Mouse (Mus musculus) granulocyte monocyte progenitor cell, adult 5-6 weeks (primary cell): ENCODE measurements around the gene Cacna1s. TPM values are rescaled to one million over a fixed set of nuclear protein-coding genes. Genes with fewer than 3 reads are reported as not detected.

Experiments used
- ATAC-seq: replicated peaks from 2 replicates; pipeline ENCODE4 v1.8.0; 2016; ENCODE audit warnings: mild to moderate bottlenecking, moderate TSS enrichment, inconsistent platforms; ENCODE audit not compliant: poor library complexity, severe bottlenecking
- total RNA-seq, 2 experiments: library from RNA; stranded (forward) in 1 of 2; stranded (reverse) in 1 of 2; fragments of 200-712, 200-1000 nt in 1 of 2; fragments of >200 nt in 1 of 2; fragmentation: Nextera tagmentation in 1 of 2; gene quantifications; 2 replicates each; pipeline ENCODE4 v1.2.3; 2014 to 2017

The Cacna1s gene
- total RNA-seq, 2 experiments from 2014 or later = not detected

GRCm38 (mm10) chr1:136133570-136134240 is 81.2 kb downstream of the Cacna1s start:
- no peak for ATAC-seq

GRCm38 (mm10) chr1:136134547-136134946 is 82.0 kb downstream of the Cacna1s start:
- ATAC-seq = no peak

GRCm38 (mm10) chr1:136135046-136135445 is 82.5 kb downstream of the Cacna1s start:
- ATAC-seq = peak; percentile 57

- no peak for ATAC-seq
Observed at GRCm38 (mm10) chr1:136135777-136136444, 83.4 kb downstream of the Cacna1s start.

- ATAC-seq = no peak
Observed at GRCm38 (mm10) chr1:136136547-136136946, 84.0 kb downstream of the Cacna1s start.

GRCm38 (mm10) chr1:136137071-136137531 is 84.6 kb downstream of the Cacna1s start:
- peak; percentile 10 for ATAC-seq

GRCm38 (mm10) chr1:136137575-136137974 is 85.0 kb downstream of the Cacna1s start:
- no peak for ATAC-seq

GRCm38 (mm10) chr1:136138191-136138830 is 85.8 kb downstream of the Cacna1s start:
- no peak for ATAC-seq

- ATAC-seq = peak; percentile 58
Observed at GRCm38 (mm10) chr1:136139990-136140640, 87.6 kb downstream of the Cacna1s start.

- ATAC-seq = peak; percentile 47
Observed at GRCm38 (mm10) chr1:136141176-136141950, 88.8 kb downstream of the Cacna1s start.

GRCm38 (mm10) chr1:136142336-136142735 is 89.8 kb downstream of the Cacna1s start:
- ATAC-seq = no peak

GRCm38 (mm10) chr1:136143514-136143913 is 91.0 kb downstream of the Cacna1s start:
- ATAC-seq = no peak

- ATAC-seq = no peak
Observed at GRCm38 (mm10) chr1:136149702-136150101, 97.2 kb downstream of the Cacna1s start.

GRCm38 (mm10) chr1:136151371-136151770 is 98.8 kb downstream of the Cacna1s start:
- no peak for ATAC-seq

- ATAC-seq = no peak
Observed at GRCm38 (mm10) chr1:136156304-136156703, 103.8 kb downstream of the Cacna1s start.

GRCm38 (mm10) chr1:136156951-136157350 is 104.4 kb downstream of the Cacna1s start:
- ATAC-seq = no peak

GRCm38 (mm10) chr1:136159830-136160229 is 107.3 kb downstream of the Cacna1s start:
- no peak for ATAC-seq

- ATAC-seq = no peak
Observed at GRCm38 (mm10) chr1:136160297-136160696, 107.7 kb downstream of the Cacna1s start.

- ATAC-seq = no peak
Observed at GRCm38 (mm10) chr1:136160930-136161329, 108.4 kb downstream of the Cacna1s start.

GRCm38 (mm10) chr1:136161333-136161921 is 108.9 kb downstream of the Cacna1s start:
- ATAC-seq = no peak
